Mouse (Mus musculus) brain, embryonic 14.5 days (tissue): ENCODE results near the gene Tulp2.

ENCODE experiments used
- CTCF ChIP-seq: fragments of 200-500 bp; IDR thresholded peaks from 2 replicates; pipeline ENCODE4 v1.5.1; 2012; ENCODE audit warnings: inconsistent platforms, mild to moderate bottlenecking, moderate library complexity, borderline replicate concordance; ENCODE audit not compliant: insufficient read depth, insufficient read length; ENCODE audit errors: extremely low read depth
- POLR2A ChIP-seq: fragments of 200-500 bp; IDR thresholded peaks from 2 replicates; pipeline ENCODE4 v1.6.1; 2012; ENCODE audit warnings: mild to moderate bottlenecking, inconsistent platforms, borderline replicate concordance; ENCODE audit not compliant: poor library complexity, insufficient read depth, insufficient read length, severe bottlenecking; ENCODE audit errors: extremely low read depth

DNA sequence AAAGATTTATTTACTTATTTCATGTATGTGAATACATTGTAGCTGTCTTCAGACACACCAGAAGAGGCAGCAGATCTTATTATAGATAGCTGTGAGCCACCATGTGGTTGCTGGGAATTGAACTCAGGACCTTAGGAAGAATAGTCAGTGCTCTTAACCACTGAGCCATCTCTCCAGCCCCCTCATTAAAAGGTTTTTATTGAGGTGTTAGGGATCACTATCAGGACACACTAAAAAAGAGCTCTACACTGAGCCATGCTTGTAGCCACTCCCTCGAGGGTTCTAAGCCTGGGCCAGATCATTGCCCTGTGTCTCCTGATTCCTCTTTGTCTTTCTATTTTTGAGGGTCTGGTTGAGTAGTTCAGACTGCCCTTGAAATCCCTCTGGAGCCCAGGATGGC, 5.2 kb upstream of the Tulp2 start:
- TF ChIP-seq POLR2A (no peak), CTCF (no peak)
